Mouse (Mus musculus) lung, postnatal 0 days (tissue): ENCODE results near the gene Nthl1.

ENCODE experiments used
- CTCF ChIP-seq: IDR thresholded peaks from 2 replicates; pipeline ENCODE4 v1.5.1; 2016; ENCODE audit warnings: antibody characterized with exemption, mild to moderate bottlenecking
- EP300 ChIP-seq: IDR thresholded peaks from 2 replicates; pipeline ENCODE4 v1.6.1; 2016; ENCODE audit warnings: antibody characterized with exemption, mild to moderate bottlenecking, control low read depth

GRCm38 (mm10) chr17:24677500-24678080 lies 45.1 kb downstream of the Nthl1 start:
- TF ChIP-seq CTCF (no peak), EP300 (no peak)
